Comparison of ENCODE assay signal across 35 mouse cellular contexts in the genomic region with DNA sequence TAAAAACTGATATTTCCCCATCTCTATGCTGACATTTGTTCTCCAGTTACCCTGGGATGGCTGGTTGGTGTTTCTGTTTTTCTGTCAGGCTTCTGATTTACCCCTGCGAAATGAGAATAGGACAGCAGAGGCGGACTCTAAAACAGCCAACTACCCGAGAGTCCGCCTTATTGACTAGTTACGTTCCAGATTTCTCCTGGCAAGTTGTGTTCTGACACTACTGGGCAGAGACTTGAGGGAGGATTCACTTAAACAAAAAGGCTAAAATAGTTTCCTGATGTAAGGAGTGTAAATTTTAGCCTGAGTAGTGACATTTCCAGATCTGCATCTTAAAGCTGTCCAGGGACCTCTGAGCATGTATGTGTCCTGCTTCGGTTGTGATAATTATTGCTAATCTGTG.
"Had no signal": no experiment of that assay in that cellular context is flagged by ENCODE, and none has a peak within 500 bp of the region (broad histone marks: within the 10 kb centered on the region; RNA-seq: fewer than 3 reads in every experiment).

No protein-coding gene starts in this region.

- H3K9ac ChIP-seq: heart, embryonic 12.5 days; heart, embryonic 13.5 days; heart, embryonic 15.5 days; hindbrain, embryonic 12.5 days; hindbrain, embryonic 13.5 days; hindbrain, embryonic 14.5 days; hindbrain, embryonic 15.5 days; intestine, embryonic 15.5 days; kidney, embryonic 15.5 days had no signal

- H3K27me3 ChIP-seq: heart, embryonic 12.5 days; heart, embryonic 13.5 days; heart, embryonic 15.5 days; hindbrain, embryonic 12.5 days; hindbrain, embryonic 13.5 days; hindbrain, embryonic 15.5 days; intestine, embryonic 15.5 days; kidney, embryonic 15.5 days had no signal

- DNase-seq: heart, postnatal 10 days; heart, postnatal 14 days; heart, postnatal 36 days; heart, postnatal 4 days; kidney, adult 11 months; kidney, adult 18-20 months; kidney, adult 2 months; kidney, adult 8-10 months; kidney, adult 9 months; kidney, postnatal 10 days; kidney, postnatal 14 days; kidney, postnatal 25 days; kidney, postnatal 36 days; kidney, postnatal 4 days; layer of hippocampus, adult 9-11 months; layer of hippocampus, postnatal 36 days had no signal

- H3K36me3 ChIP-seq: heart, embryonic 13.5 days; heart, embryonic 15.5 days; hindbrain, embryonic 12.5 days; intestine, embryonic 15.5 days had no signal

- H3K27ac ChIP-seq: heart, embryonic 13.5 days; heart, embryonic 15.5 days; hindbrain, embryonic 10.5 days; hindbrain, embryonic 12.5 days; hindbrain, embryonic 13.5 days; hindbrain, embryonic 14.5 days; hindbrain, embryonic 15.5 days; hindbrain, postnatal 0 days; intestine, embryonic 15.5 days; kidney, embryonic 15.5 days; kidney, postnatal 0 days; layer of hippocampus, adult 2 months; left cerebral cortex, adult 2 months had no signal

- H3K9me3 ChIP-seq: heart, embryonic 12.5 days; heart, embryonic 13.5 days; heart, embryonic 15.5 days; hindbrain, embryonic 10.5 days; hindbrain, embryonic 12.5 days; hindbrain, embryonic 13.5 days; hindbrain, embryonic 15.5 days; intestine, embryonic 15.5 days; kidney, embryonic 15.5 days had no signal

- H3K4me2 ChIP-seq: heart, embryonic 11.5 days; heart, embryonic 12.5 days; heart, embryonic 13.5 days; heart, embryonic 15.5 days; hindbrain, embryonic 12.5 days; hindbrain, embryonic 13.5 days; hindbrain, embryonic 14.5 days; hindbrain, embryonic 15.5 days; intestine, embryonic 15.5 days; kidney, embryonic 15.5 days had no signal

- H3K4me3 ChIP-seq: heart, embryonic 12.5 days; heart, embryonic 13.5 days; heart, embryonic 15.5 days; hindbrain, embryonic 10.5 days; hindbrain, embryonic 12.5 days; hindbrain, embryonic 13.5 days; hindbrain, embryonic 15.5 days; intestine, embryonic 15.5 days; kidney, embryonic 15.5 days; layer of hippocampus, adult 2 months; left cerebral cortex, adult 2 months had no signal

- ATAC-seq: hindbrain, embryonic 16.5 days; hindbrain, postnatal 0 days; inflammation-experienced regulatory T-cells, adult 6 months; intestine, embryonic 15.5 days; intestine, embryonic 16.5 days; intestine, postnatal 0 days had no signal
